Mouse (Mus musculus) liver, postnatal 0 days (tissue): ENCODE measurements around the gene Map6d1.

Experiments
- CTCF ChIP-seq: sonication (generic); IDR thresholded peaks from 2 replicates; pipeline ENCODE4 v1.5.1; 2016; ENCODE audit warnings: antibody characterized with exemption, low read depth
- EP300 ChIP-seq: IDR thresholded peaks from 2 replicates; pipeline ENCODE4 v1.6.1; 2016; ENCODE audit warnings: antibody characterized with exemption, low read depth, mild to moderate bottlenecking

- TF ChIP-seq CTCF, result no peak
- TF ChIP-seq EP300, result no peak
Measured at GRCm38 (mm10) chr16:20272994-20273393, 31.8 kb upstream of the Map6d1 start.
